Mouse (Mus musculus) retina, embryonic 14.5 days (tissue): ENCODE measurements around the gene Ankrd39.
A peak's percentile ranks its signal among the peaks of the same experiment; 100 is the strongest.

ENCODE experiments used
- DNase-seq: peaks from one replicate; pipeline ENCODE4 v3.0.0-alpha.2; 2015; ENCODE audit warnings: low spot score

Gene Ankrd39

GRCm38 (mm10) chr1:36529875-36530274 lies 17.4 kb downstream of the Ankrd39 start:
- no peak for DNase-seq

GRCm38 (mm10) chr1:36529274-36529673 lies 18.0 kb downstream of the Ankrd39 start:
- DNase-seq: no peak

- DNase-seq: peak; percentile 35
These were observed 18.9 kb downstream of the Ankrd39 start for GRCm38 (mm10) chr1:36528351-36528750.

- DNase-seq: no peak
These were observed 20.3 kb downstream of the Ankrd39 start for GRCm38 (mm10) chr1:36526903-36527302.

GRCm38 (mm10) chr1:36525774-36526173 lies 21.5 kb downstream of the Ankrd39 start:
- DNase-seq: no peak

GRCm38 (mm10) chr1:36524058-36524457 lies 23.2 kb downstream of the Ankrd39 start:
- no peak for DNase-seq

- no peak for DNase-seq
These were observed 23.8 kb downstream of the Ankrd39 start for GRCm38 (mm10) chr1:36523332-36524013.

GRCm38 (mm10) chr1:36522210-36522609 lies 25.0 kb downstream of the Ankrd39 start:
- no peak for DNase-seq

- no peak for DNase-seq
These were observed 27.6 kb downstream of the Ankrd39 start for GRCm38 (mm10) chr1:36519626-36520025.

- DNase-seq: no peak
These were observed 29.0 kb downstream of the Ankrd39 start for GRCm38 (mm10) chr1:36518259-36518658.

GRCm38 (mm10) chr1:36513718-36514117 lies 33.5 kb downstream of the Ankrd39 start:
- DNase-seq: peak; percentile 67

- DNase-seq: peak; percentile 12
These were observed 33.9 kb downstream of the Ankrd39 start for GRCm38 (mm10) chr1:36513310-36513709.

GRCm38 (mm10) chr1:36512966-36513280 lies 34.3 kb downstream of the Ankrd39 start:
- no peak for DNase-seq

GRCm38 (mm10) chr1:36512089-36512965 lies 34.9 kb downstream of the Ankrd39 start:
- DNase-seq: peak; percentile 59

- peak; percentile 98 for DNase-seq
These were observed 35.8 kb downstream of the Ankrd39 start, which contains the start of gene Cnnm3 for GRCm38 (mm10) chr1:36511289-36512021. TSS of gene Cnnm3 (plus strand) at chr1:36511867.

GRCm38 (mm10) chr1:36508238-36508637 lies 39.0 kb downstream of the Ankrd39 start:
- no peak for DNase-seq

GRCm38 (mm10) chr1:36501261-36501660 lies 46.0 kb downstream of the Ankrd39 start:
- DNase-seq: peak; percentile 93

GRCm38 (mm10) chr1:36497312-36497711 lies 49.9 kb downstream of the Ankrd39 start:
- no peak for DNase-seq

GRCm38 (mm10) chr1:36496719-36497118 lies 50.5 kb downstream of the Ankrd39 start:
- DNase-seq: peak; percentile 50

- no peak for DNase-seq
These were observed 53.9 kb downstream of the Ankrd39 start for GRCm38 (mm10) chr1:36493299-36493698.

GRCm38 (mm10) chr1:36492416-36493139 lies 54.7 kb downstream of the Ankrd39 start:
- DNase-seq: peak; percentile 73

- DNase-seq: no peak
These were observed 57.6 kb downstream of the Ankrd39 start for GRCm38 (mm10) chr1:36489661-36490060.
